Mouse (Mus musculus) megakaryocyte, embryonic 14.5 days (primary cell): ENCODE data around the gene Anapc7.

ENCODE experiments used
- FLI1 ChIP-seq: IDR thresholded peaks from 2 replicates; pipeline ENCODE4 v1.6.1; 2012; ENCODE audit warnings: low read length, inconsistent platforms, mixed read lengths
- GATA1 ChIP-seq: IDR thresholded peaks from 3 replicates; pipeline ENCODE4 v1.6.1; 2012; ENCODE audit warnings: mixed read lengths, low read length, inconsistent platforms, borderline replicate concordance

DNA sequence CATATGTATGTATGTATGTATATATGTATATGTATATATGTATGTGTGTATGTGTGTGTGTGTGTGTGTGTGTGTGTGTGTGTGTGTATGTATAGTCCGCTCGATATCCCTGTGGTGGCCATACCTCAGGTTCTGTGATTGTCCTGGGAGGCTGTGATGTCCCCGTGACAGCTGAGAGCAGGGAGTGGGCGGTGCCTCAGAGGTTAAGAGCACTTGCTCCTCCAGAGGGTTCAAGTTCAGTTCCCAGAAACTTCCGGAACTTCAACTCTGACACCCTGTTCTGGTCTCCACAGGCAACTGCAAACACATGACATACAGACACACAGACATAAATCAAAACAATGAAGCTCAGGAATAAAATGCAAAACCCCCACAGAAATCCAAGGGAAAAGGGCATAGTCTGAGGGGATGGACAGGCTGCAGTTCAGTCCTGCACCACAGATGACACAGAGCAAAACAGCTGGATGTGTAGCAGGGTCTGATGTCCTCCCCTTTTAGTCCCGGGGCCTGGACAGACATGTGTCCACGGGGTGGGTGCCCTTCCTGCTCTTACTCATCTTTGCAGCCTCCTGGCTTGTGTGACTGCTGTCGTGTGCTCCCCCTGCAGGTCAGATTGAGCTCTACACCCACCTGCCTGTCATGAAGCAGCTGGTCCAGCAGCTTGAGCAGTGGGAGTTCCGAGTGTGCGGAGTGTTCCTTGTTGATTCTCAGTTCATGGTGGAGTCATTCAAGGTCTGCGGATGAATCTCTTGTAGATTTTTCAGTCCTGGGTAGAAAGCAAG, 41.9 kb upstream of the Anapc7 start:
- no peak for TF ChIP-seq FLI1
- TF ChIP-seq GATA1, result no peak
